In the genomic region with DNA sequence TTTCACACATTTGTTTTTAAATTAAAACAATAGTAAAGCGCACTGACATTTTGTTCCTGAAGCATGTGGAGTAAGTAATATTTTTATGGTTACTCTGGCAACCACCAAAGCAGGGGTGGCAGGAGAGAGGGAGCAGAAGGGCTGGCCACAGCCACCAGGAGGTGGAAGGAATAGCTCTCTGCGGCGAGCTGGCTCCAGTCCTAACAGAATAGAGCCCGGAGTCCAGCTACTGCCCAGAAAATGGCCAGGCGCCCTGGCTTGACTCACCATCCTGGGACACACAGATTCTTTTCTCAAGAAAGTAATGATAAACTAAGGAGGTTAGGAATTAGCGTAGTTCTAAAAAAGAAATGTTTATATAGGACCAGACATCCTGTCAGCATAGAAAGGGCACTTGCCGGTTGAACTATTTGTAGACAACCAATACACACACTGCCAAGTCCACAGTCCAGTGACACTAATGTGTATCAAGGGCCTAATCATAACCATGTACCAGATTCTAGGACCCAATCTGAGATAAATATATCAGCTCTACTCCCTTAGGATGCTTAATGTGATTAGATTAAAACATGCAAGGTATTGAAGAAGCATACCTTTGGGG, we compare ENCODE assay signal across 8 mouse cellular contexts. TPM values are rescaled to one million over a fixed set of nuclear protein-coding genes. Genes with fewer than 3 reads are reported as not detected.
DNase-seq lines count a peak whose midpoint lies in the region; ATAC-seq and TF ChIP-seq lines count a peak whose summit lies in the region.
"Had no signal": no experiment of that assay in that cellular context is flagged by ENCODE, and none has a peak within 500 bp of the region (broad histone marks: within the 10 kb centered on the region; RNA-seq: fewer than 3 reads in every experiment).

No protein-coding gene starts in this region.

- no peaks in the 10 kb centered on the region for H3K27me3 ChIP-seq in midbrain, postnatal 0 days (ENCODE audit: insufficient read depth, low read length)
- no peaks in the 10 kb centered on the region for H3K27me3 ChIP-seq in midbrain, embryonic 14.5 days (ENCODE audit: control insufficient read depth, insufficient read depth, low read length)
- no peaks in the 10 kb centered on the region for H3K27me3 ChIP-seq in stomach, postnatal 0 days (ENCODE audit: control insufficient read depth, insufficient read depth, low read length)
- H3K27me3 ChIP-seq in midbrain, embryonic 15.5 days (replicated peaks), result no peaks in the 10 kb centered on the region
- no peaks in the 10 kb centered on the region for H3K27me3 ChIP-seq in neural tube, embryonic 15.5 days (replicated peaks)

- 68% methylated on average over 7 of the region's 7 CpGs for WGBS in midbrain, postnatal 0 days
- 82% methylated on average over 7 of the region's 7 CpGs for WGBS in midbrain, embryonic 14.5 days
- WGBS in stomach, postnatal 0 days, result 26% methylated on average over 7 of the region's 7 CpGs
- WGBS in midbrain, embryonic 15.5 days, result 85% methylated on average over 7 of the region's 7 CpGs
- WGBS in neural tube, embryonic 15.5 days, result 76% methylated on average over 7 of the region's 7 CpGs

- no peak overlapping the region for H3K4me3 ChIP-seq in midbrain, postnatal 0 days (ENCODE audit: low read depth, low read length)
- no peak overlapping the region for H3K4me3 ChIP-seq in midbrain, embryonic 14.5 days (replicated peaks; ENCODE audit: low read depth, low read length)
- no peak overlapping the region for H3K4me3 ChIP-seq in stomach, postnatal 0 days (ENCODE audit: low read depth, low read length)
- H3K4me3 ChIP-seq in midbrain, embryonic 15.5 days, result no peak overlapping the region
- H3K4me3 ChIP-seq in neural tube, embryonic 15.5 days (replicated peaks), result no peak overlapping the region
- H3K4me3 ChIP-seq: midbrain, embryonic 10.5 days had no signal

- intact Hi-C loops in heart, postnatal 25 days (cut with DNase I), result no loop called here

- H3K36me3 ChIP-seq in midbrain, postnatal 0 days (ENCODE audit: insufficient read depth, low read length), result no peaks in the 10 kb centered on the region
- H3K36me3 ChIP-seq in midbrain, embryonic 14.5 days (ENCODE audit: control insufficient read depth, insufficient read depth, low read length), result no peaks in the 10 kb centered on the region
- H3K36me3 ChIP-seq in stomach, postnatal 0 days (ENCODE audit: control insufficient read depth, insufficient read depth, low read length), result no peaks in the 10 kb centered on the region
- H3K36me3 ChIP-seq in midbrain, embryonic 15.5 days (replicated peaks), result no peaks in the 10 kb centered on the region
- no peaks in the 10 kb centered on the region for H3K36me3 ChIP-seq in neural tube, embryonic 15.5 days
- H3K36me3 ChIP-seq: midbrain, embryonic 10.5 days had no signal

- TF ChIP-seq EP300 in stomach, postnatal 0 days (optimal IDR thresholded peaks at IDR 0.05), result no peak

- H3K9ac ChIP-seq in midbrain, postnatal 0 days (replicated peaks; ENCODE audit: low read length, poor library complexity, severe bottlenecking), result no peak overlapping the region
- no peak overlapping the region for H3K9ac ChIP-seq in midbrain, embryonic 14.5 days (replicated peaks; ENCODE audit: low read length)
- H3K9ac ChIP-seq in stomach, postnatal 0 days (ENCODE audit: low read length), result no peak overlapping the region
- no peak overlapping the region for H3K9ac ChIP-seq in midbrain, embryonic 15.5 days
- H3K9ac ChIP-seq in neural tube, embryonic 15.5 days (replicated peaks), result no peak overlapping the region

- no peak for ATAC-seq in midbrain, postnatal 0 days (ENCODE audit: low FRiP score)
- no peak for ATAC-seq in midbrain, embryonic 14.5 days (ENCODE audit: low FRiP score, low TSS enrichment)
- peak; percentile 61; the same call in 1 of the 2 replicates for ATAC-seq in stomach, postnatal 0 days (ENCODE audit: low FRiP score, low TSS enrichment)
- ATAC-seq in midbrain, embryonic 15.5 days (replicated peaks), result no peak
- no peak for ATAC-seq in neural tube, embryonic 15.5 days (ENCODE audit: low FRiP score)

- no peak overlapping the region for H3K4me2 ChIP-seq in midbrain, postnatal 0 days (ENCODE audit: low read depth, low read length, poor library complexity, severe bottlenecking)
- no peak overlapping the region for H3K4me2 ChIP-seq in midbrain, embryonic 14.5 days (ENCODE audit: low read length)
- H3K4me2 ChIP-seq in stomach, postnatal 0 days (replicated peaks; ENCODE audit: low read depth), result no peak overlapping the region
- H3K4me2 ChIP-seq in midbrain, embryonic 15.5 days, result no peak overlapping the region
- no peak overlapping the region for H3K4me2 ChIP-seq in neural tube, embryonic 15.5 days

- no peaks in the 10 kb centered on the region for H3K9me3 ChIP-seq in midbrain, postnatal 0 days (ENCODE audit: low read length)
- no peaks in the 10 kb centered on the region for H3K9me3 ChIP-seq in midbrain, embryonic 14.5 days (ENCODE audit: control insufficient read depth, low read length)
- H3K9me3 ChIP-seq in stomach, postnatal 0 days (ENCODE audit: control insufficient read depth, low read length), result no peaks in the 10 kb centered on the region
- no peaks in the 10 kb centered on the region for H3K9me3 ChIP-seq in midbrain, embryonic 15.5 days
- no peaks in the 10 kb centered on the region for H3K9me3 ChIP-seq in neural tube, embryonic 15.5 days (replicated peaks)
- H3K9me3 ChIP-seq: midbrain, embryonic 10.5 days had no signal

- H3K27ac ChIP-seq in midbrain, postnatal 0 days (ENCODE audit: low read depth, low read length), result no peak overlapping the region
- no peak overlapping the region for H3K27ac ChIP-seq in midbrain, embryonic 14.5 days (replicated peaks; ENCODE audit: low read depth, low read length)
- 0 out of 2 replicates have a peak overlapping the region, but pooled peaks have one; percentile 9 for H3K27ac ChIP-seq in stomach, postnatal 0 days (replicated peaks)
- H3K27ac ChIP-seq in midbrain, embryonic 15.5 days, result no peak overlapping the region
- no peak overlapping the region for H3K27ac ChIP-seq in neural tube, embryonic 15.5 days (replicated peaks)
- H3K27ac ChIP-seq: midbrain, embryonic 10.5 days had no signal

- H3K4me1 ChIP-seq in midbrain, postnatal 0 days (ENCODE audit: insufficient read depth, low read length), result no peaks in the 10 kb centered on the region
- no peaks in the 10 kb centered on the region for H3K4me1 ChIP-seq in midbrain, embryonic 14.5 days (ENCODE audit: control insufficient read depth, insufficient read depth, low read length)
- H3K4me1 ChIP-seq in stomach, postnatal 0 days (replicated peaks; ENCODE audit: control insufficient read depth, insufficient read depth), result no peaks in the 10 kb centered on the region
- no peaks in the 10 kb centered on the region for H3K4me1 ChIP-seq in midbrain, embryonic 15.5 days
- H3K4me1 ChIP-seq in neural tube, embryonic 15.5 days, result no peaks in the 10 kb centered on the region
- H3K4me1 ChIP-seq: midbrain, embryonic 10.5 days had no signal

- TF ChIP-seq CTCF in midbrain, postnatal 0 days (IDR thresholded peaks at IDR 0.05), result no peak
- TF ChIP-seq CTCF in stomach, postnatal 0 days (IDR thresholded peaks at IDR 0.05; ENCODE audit: low read depth), result peak; percentile 38

- DNase-seq in midbrain, postnatal 0 days (ENCODE audit: low spot score), result peak; percentile 38
- no peak for DNase-seq in midbrain, embryonic 14.5 days
- peak; percentile 89 to 90 for DNase-seq in cerebellum, postnatal 36 days
- DNase-seq in heart, postnatal 25 days (ENCODE audit: low spot score), result peak; percentile 54
- DNase-seq in stomach, postnatal 0 days (ENCODE audit: low spot score), result peak; percentile 34

RNA-seq across cellular contexts. Expression of a gene that starts 18.3 kb away (rescaled TPM):
- 22.5 and 41.9 TPM in 2 replicates for total RNA-seq in midbrain, postnatal 0 days (2014; rRNA removed)
- polyA plus RNA-seq in midbrain, postnatal 0 days (2015; fragmentation: Nextera tagmentation; extraction: Ambion mirVana), result 2.6 and 3.5 TPM in 2 replicates
- polyA plus RNA-seq in midbrain, embryonic 14.5 days (2014; fragmentation: Nextera tagmentation; extraction: Ambion mirVana), result 6.1 and 6.7 TPM in 2 replicates
- 1,000 to 10,000 TPM in 1 of 2 experiments, 100 to 1,000 TPM in 1; 936 to 1,019 TPM for total RNA-seq in heart, postnatal 25 days (2021)
- 0.61 and 0.62 TPM in 2 replicates for polyA plus RNA-seq in stomach, postnatal 0 days (2015; fragmentation: Nextera tagmentation; extraction: Ambion mirVana)
- polyA plus RNA-seq in midbrain, embryonic 15.5 days (2015; fragmentation: Nextera tagmentation; extraction: Ambion mirVana), result 3.5 and 4.4 TPM in 2 replicates
- polyA plus RNA-seq in neural tube, embryonic 15.5 days (2015; fragmentation: Nextera tagmentation; extraction: Ambion mirVana), result 4.6 and 7.1 TPM in 2 replicates
